Mouse (Mus musculus) 416B (cell line): ENCODE measurements at regions not wholly inside any gene's neighbourhood (a gene's known extent, or its start where the extent isn't known, plus 50 kb on each side); places are given as distances from the start of the nearest gene placed in this dataset.
A peak's percentile ranks its signal among the peaks of the same experiment; 100 is the strongest.

ENCODE experiments used
- DNase-seq: peaks from one replicate; pipeline ENCODE4 v3.0.0; 2011; ENCODE audit warnings: low read depth

DNA sequence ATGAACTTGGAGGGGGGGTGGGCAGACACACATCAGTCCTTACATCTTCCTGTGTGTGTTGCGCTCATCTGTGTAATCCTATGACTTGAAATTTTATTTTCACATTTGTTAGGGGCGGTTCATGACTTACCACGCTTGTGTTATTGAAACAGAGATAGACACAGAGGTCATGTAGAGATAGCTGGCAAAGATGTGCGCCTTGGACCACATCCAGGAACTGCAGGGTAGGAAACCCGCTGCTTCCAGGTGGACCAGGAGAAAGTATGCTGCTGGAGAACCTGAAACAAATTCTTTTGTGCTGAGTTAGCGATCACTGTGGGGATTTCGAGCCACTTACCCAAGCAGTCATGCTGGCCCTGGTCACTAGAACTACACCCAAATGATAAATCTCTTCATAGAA, 89.1 kb downstream of the Kcnj2 start:
- no peak for DNase-seq

DNA sequence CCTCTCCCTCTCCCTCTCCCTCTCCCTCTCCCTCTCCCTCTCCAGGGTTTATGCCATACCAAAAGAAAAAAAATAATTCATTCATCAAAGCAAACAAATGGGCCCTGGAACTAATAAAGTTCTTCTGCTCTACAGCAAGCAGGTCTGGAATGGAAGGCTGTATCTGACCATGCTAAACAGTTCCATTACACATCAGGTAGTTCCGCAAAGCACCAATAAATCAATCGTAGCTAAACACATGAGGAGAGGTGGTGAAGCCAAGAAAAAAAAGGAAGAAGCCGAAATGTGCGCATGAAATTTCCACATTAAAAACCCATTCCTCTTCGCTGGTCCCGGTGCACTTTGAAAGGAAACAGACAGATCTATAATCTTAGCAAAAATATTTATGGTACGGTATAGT, 89.8 kb downstream of the Kcnj2 start:
- no peak for DNase-seq

DNA sequence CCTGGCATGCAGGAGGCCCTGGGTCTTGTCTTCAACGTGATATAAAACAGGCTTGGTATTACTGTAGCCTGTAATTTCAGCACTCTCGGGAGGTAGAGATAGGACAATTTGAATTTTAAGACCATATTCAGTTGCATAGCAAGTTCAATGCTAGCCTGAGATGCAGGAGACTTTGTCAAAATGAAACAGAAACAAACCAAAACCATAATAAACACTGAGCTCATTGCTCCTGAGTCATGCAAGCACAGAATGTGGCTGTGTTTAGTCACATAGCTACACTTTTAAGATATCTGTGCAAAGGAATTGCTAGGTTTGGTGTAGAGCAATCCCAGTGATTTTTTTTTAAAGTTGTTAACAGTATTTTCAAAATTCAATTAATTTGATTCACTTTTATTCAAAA, 93.3 kb downstream of the Kcnj2 start:
- DNase-seq = no peak

DNA sequence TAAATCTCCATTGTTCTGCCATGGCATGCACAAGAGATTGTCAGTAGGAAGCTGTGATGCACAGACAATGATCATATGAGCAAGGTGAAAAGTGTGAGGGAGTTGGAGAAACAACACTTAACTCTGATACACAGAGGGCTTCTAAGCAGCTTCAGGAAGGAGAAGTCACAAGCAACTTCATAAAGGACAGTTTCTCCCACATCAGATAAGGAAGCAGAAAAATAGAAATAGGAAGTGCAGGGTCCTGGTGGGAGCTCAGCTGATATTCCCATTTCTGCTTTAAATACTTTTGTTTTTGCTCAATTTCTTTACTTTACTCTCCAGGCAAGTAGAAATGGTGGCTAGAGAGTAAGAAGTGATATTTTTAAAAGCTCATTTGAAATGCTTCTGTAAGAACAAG, 98.9 kb downstream of the Kcnj2 start:
- DNase-seq = no peak

DNA sequence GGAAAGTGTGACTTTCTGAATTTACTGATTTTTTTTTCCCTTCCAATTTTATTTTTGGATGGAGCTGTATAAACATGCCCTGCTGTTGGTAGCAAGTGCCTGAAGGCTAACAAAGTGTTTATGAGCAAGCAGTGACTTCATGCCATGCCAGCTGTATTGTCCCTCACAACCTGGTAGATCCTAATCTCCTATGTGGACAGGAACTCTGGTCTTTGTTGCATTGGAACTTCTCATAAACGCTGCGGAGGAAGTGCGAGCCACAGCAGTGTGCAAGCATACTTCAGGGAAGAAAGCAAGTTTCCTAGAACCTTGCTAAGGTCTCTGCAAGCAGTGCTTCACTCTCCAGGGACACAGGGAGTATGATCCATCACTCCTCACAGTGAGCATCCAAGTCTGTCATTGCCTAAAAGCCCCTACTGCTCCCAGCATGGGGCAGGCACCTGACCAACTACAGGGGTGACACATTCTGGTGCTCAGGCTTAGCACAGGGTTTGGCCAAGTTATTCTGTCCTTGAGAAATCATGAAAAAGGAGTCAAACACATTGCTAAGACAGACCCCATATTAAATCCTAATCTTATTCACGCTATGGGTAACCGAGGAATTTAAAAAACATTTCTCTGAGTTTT, 104.3 kb downstream of the Kcnj2 start:
- no peak for DNase-seq

DNA sequence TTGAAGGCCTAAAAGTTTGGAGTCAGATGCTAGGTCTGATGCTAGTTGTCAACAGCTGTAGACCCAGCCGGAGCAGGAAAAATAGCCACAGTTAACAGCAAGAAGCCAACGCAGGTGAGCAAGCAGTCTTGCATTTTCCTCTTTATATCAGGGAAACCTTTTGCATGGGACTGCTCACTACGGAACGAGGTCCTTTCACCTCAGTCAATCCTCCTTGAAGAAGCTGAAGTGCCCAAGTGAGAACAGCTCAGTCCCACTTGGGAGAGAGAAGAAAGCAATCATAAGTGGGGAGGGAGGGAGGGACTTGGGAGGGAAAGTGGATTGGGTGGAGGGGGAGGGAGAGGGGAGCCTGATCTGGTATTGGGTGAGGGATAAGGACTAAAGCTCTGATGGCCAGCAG, 107.6 kb downstream of the Kcnj2 start:
- DNase-seq = no peak

DNA sequence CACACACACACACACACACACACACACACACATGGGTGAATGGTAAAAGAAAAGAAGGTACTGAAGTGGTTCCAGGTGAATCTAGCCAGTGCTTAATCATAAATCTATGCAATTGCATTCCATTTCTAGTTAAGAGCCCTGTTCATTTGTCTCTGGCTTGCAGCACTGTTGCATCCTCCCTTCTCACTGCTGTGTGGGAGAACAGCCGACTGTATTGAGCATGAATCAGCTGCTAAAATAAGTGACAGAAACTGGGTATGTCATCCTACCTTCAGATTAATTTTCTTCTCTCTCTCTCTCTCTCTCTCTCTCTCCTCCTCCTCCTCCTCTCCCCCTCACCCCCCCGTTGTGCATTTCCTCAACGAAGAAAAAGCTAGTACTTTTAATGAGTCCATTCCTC, 109.6 kb downstream of the Kcnj2 start:
- DNase-seq = no peak

DNA sequence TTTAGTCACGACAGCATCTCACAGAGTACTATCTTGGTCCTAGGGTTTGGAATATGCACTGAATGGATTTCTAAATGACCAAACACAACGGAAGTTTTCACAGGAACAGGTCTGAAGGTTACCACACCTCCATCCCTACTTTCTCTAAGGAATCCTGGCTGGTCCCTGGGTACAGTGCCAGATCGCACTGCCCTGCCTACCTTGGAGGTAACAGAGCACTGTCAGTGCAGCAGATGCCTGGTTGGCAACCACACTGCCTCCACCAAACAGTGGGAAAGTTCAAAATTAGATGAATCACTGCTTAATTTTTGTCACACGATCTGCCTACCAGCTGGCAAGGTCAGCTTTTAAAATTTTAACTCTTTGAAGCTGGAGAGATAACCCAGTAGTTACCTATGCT, 111.6 kb downstream of the Kcnj2 start:
- DNase-seq = no peak

DNA sequence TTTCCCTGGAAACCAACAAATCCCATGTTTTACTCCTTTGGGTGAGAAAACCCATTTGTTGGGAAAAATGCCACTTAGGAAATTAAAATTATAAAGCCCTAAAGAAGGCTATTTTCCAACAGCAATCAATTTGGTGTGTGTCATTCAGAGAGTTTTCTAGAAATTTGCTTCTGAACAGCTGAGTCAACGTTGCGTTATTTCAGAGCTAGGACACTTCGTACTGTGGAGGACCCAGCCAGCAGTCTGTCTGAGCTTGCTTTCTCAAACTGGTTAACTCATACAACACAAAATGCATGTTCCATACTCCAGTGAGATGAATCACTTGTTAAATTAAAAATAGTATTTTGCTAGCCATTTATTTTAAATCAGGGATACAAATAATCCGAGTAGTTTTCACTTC, 131.5 kb downstream of the Kcnj2 start:
- DNase-seq = no peak

DNA sequence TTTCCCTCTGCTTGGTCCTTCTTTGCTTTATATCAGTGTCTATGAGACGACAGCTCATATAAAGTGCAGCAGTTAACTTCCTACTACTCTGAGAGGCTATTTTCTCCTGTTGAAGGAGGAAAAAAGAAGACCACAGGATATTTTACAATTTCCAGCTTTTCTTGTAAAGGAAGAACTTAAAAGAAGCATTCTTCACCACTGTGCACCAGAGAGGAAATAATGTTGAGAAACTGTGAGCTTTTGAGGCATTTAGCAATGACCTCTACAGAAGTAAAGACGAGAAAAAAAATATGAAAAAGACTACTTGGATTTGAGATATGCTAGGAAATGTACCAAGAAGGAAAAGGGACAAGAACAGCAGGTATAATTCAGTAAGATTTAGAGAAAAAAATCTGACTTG, 134.5 kb downstream of the Kcnj2 start:
- peak; percentile 4 for DNase-seq

DNA sequence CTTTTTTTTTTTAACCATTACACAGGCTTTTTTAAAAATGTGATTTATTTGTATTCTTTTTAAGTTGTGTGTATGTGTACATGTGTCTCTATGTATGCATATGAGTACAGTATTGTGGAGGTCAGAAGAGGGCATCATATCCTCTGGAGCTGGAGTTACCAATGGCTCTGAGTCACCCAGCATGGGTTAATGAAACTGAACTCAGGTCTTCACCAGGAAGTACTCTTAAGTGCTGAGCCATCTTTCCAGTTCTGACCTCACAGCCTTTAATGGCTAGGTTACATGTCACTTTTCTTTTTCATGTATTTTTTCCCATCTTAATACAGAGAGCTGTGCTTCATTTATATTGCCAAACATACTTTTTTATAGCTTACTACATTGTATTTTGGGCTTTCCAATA, 136.8 kb downstream of the Kcnj2 start:
- DNase-seq = no peak

DNA sequence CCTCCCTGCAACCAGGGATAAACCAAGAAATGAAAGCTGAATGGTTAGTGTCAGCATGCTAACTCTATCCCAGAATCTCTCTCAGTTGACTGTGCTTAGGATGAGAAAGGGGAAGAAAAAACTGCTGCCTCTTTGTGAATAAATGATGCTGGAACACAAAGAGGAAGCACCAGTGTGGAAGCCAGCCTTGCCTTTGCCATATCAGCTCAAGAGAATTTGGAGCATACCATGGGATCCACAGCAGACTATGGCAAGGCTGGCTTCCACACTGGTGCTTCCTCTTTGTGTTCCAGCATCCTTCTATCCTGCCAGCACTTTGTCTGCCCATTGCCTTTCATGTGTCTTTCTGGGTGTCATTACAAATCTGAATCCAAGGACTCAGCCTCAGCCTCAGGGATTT, 144.6 kb downstream of the Kcnj2 start:
- no peak for DNase-seq

DNA sequence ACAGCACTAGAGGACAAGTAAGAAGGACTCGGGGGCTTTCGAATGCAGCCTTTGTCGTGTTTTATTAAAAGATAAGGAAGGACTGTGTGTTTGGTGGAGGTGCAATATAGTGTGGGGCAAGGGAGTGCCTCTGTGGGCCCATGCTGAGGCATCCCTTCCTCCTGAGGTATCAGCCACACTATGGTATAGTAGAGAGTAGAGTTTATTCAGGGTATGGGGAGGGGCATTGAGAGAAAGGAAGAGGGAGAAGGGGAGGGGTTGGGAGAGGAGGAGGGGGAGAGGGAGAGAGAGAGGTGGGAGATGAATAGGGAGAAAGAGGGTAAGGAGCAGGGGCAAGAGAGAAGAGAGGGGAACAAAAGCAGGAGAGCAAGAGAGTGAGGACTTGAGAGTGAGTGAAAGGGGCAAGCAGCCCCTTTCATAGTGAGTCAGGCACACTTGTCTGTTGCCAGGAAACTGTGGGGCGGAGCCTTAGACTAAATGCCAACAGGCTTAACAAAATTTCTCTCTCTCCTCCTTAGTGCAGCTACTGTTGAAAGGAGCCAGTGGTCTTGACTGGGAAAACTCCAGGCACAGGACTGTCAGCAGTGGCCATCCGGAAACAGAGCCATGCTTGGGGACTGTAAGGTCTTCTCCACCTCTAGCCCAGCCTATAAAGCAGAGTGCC, 146.2 kb downstream of the Kcnj2 start:
- no peak for DNase-seq

DNA sequence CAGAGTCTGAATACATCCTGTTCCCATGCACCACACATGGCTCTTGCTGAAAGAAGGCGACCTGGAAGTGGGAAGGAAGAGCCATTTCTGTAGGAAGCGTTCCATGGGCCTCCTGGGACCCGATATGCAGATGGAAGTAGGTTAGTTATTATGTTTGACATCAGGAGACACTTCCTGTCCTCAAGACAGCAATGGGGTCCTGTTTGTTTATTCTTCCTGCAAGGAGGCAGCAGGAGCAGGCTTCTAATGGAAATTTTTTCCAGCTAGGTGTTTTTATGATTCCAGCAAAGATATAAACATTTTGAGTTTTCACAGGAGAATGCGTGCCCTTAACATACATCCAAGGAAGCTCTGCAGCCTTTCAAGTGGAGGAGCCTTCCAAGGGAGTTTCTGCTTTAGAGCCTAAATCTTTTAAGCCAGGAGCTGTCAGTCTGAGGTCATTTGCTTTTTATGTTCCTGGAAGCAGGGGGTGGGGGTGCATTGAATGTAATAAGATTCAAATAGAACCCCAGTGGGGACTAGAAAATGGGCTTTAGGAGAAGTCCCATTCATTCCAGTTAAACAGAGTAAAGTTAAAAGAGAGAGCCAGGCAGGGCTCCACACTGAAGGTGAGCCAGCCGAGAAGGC, 146.9 kb downstream of the Kcnj2 start:
- DNase-seq = no peak

DNA sequence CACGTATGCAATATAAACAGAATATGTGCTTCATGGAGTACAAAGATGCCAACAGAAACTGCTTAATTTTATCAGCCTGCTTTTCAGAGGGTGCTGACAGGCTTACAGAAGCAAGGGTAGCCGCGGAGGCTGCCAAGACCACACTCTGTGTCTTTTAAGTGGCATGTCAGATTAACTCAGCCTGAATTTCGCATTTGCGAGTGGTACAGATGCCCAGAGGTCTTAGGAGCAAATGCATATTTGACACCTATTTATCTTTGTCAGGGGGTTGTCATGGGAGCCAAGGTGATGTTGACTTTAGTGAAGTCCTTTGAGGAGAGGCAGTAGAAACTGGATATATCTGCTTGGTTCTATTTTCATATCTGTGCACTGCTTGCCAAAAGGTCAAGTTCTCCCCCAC, 149.0 kb downstream of the Kcnj2 start:
- DNase-seq = no peak

DNA sequence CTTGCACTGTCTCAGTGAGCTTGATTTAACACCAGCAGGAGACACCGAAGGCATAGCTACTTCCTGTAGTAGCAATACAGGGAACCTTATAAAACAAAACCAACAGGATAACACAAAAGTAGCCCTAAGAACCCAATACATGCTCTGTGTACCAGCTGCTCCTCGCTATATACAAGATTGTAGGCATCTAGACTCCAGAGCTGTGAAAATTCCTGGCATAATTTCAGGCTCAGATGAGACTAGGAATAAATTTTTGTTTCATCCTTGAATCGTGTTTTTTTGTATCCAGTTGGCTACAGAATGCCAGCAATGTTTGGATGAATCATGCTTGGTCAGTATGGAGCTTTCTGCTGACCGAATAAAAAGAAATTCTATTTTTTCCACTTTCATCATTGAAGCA, 157.9 kb downstream of the Kcnj2 start:
- no peak for DNase-seq

DNA sequence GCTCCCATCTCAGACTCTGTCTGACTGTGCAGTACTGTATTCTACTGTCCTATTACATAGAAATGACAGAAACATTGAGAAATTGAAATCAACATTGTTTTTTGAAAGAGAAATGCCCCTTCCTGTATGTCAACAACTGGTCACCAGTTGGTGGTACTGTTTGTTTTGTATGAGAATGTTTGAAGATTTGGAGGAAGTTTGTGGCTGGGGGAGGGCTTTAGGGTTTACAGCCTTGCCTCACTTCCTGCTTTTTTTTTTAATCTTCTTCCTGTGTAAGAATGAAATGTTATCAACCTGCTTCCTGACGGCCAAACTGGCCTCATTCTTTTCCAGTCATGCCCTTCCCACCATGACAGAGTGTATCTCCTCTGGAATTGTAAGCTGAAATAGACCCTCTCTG, 161.3 kb downstream of the Kcnj2 start:
- DNase-seq = peak; percentile 50

DNA sequence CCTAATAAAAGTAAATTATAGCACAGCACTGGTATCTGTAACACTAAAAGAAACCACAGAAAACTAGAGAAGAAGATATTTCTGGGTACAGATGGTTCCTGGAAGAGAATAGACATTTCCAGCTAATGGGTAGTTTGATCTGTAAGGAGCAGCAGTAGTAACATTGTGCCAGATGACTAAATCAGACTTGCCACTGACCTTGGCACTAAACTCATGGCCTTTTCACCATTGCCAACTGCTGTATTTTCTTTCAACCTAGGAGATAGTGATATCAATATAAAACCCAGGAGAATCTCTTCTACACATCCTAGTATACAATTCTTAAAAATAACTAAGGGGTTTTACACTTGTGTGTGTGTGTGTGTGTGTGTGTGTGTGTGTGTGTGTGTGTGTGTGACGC, 170.8 kb downstream of the Kcnj2 start:
- no peak for DNase-seq

DNA sequence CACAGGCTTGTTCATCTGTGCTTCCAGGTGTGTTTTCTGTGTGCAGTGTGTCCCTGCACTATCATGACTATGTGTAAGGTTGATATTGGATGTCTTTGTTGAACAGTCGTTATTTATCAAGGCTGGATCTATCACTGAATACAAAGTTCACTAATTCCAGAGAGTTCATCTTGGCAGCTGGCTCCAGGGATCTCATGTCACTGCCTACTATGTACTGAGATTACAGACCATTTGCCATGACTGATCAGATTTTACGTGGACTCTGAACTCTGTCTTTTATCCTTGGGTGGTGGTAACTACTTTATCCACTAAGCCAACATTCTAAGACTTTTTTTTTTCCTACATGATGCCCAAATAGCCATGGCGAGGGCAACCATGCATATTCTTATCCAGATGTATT, 173.8 kb downstream of the Kcnj2 start:
- DNase-seq = no peak

DNA sequence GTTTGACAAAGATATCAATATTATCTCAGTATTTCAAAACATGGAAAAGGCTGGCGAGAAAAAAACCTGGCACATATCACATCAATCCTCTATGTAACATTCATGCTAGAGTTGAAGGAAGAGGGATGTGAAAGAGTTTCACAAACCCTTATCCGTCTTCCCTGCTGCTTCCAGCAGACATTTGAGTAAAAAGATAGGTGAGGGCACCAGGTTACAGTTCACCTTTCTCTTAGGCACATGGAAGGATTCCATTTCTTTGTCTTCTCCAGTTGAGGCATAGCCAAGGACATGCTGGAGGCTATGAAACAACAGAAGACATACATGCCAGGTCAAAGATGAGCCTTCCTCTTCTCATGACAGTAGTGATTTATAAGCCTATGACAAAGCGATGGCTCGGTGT, 186.3 kb downstream of the Kcnj2 start:
- no peak for DNase-seq

DNA sequence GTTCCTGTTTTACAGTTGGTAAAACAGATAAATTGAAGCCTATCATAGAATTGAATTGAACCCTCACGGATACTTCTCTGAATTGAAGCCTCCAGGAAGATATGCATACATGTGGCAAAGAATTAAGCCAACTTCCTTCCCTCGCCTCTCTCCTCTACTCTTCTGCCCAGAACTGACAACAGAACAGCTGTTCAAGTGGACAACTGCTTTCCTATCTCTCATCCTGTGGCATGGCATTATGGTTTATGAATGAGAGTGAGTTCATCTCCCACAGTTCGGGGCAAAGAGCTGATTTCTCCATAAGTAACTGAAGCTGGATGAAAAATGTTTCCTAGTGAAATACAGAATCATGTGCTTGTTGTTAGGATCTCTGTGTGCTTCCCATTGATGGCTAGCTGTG, 190.6 kb downstream of the Kcnj2 start:
- DNase-seq = no peak

DNA sequence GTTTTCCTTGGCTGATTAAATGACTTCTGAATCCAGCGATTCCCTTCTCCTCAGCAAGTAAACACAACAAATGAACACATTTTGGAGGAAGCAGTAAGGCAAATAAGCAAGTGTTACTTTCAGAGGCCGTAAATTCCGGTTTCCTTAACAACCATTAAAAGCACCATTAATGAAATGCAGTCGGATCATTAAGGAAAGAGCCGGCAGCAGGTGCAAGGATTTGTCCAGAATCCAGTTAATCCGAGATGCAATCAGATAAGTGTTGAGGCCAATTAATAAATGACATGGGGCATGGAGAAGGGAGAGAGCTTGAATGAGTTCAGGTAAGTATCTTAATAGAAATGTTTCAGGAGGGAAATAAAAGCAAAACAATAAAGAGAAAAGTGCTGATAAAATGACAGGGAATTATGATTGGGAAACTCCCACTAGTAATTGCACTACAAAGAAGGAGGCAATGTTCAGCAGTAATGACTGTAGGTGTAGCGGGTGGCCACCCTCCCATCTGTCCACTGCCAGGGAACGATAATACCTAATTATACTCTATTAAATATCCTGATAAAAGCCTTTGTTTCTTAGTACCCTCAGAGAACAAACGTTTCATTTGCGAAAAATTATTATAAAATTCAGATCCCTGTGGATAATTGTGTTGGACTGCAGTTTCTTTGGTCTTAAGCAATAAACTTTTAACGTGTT, 194.9 kb downstream of the Kcnj2 start:
- no peak for DNase-seq

DNA sequence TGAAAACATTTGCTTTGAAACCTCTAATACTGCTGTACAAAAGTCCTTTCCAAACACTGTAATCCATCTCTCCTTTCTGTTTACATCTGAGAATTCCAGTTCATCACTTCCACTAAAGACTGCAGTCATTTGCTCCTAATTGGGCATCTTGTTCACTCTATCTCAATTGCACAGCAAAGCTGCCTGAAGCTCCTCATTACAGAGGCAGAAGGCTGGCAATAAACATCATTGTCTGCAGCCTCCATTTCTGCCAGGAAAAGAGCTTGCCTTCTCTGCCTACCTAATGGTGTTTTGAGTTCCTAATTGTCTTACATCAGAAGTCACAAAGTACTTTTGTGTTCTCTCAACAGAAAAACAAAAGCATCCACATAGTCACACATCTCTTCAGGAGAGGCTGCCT, 207.7 kb downstream of the Kcnj2 start:
- no peak for DNase-seq
